Mouse (Mus musculus): ENCODE measurements around the gene Gm14862. TPM values are rescaled to one million over a fixed set of nuclear protein-coding genes. Genes with fewer than 3 reads are reported as not detected.

The Gm14862 gene
- polyA plus RNA-seq, 1 experiment: not detected

DNA sequence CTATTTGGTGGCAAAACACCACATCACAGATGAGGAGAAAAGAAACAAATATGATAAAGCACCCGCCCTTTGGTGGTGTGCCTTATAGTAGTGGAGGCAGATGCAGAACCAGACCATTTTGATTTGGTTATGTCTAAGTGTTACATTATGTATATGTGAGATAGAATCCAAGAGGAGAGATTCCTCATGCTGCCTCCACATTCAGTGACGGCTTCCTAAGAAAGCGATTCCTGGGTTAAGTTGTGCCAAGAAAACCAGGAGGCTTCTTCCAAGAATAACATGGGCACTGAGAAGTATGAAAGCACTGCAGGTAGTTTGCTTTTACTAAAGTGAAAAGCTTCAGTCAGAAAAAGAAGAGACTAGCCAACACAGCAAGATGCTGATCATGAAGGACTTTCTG lies 1.8 kb downstream of the Gm14862 start:
- H3K27me3 ChIP-seq (ENCODE audit: control insufficient read depth, insufficient read depth, low read length): no peaks in the 10 kb centered on the region
- DNase-seq: no peak
- H3K27ac ChIP-seq (ENCODE audit: control insufficient read depth, insufficient read depth, low read length): no peak overlapping the region
- H3K4me3 ChIP-seq (ENCODE audit: control insufficient read depth, insufficient read depth, low read length): no peak overlapping the region
- WGBS: 97% methylated on average over 3 of the region's 3 CpGs
- TF ChIP-seq POLR2A (IDR thresholded peaks at IDR 0.05; ENCODE audit: control insufficient read depth, extremely low read depth, insufficient read depth, low read length, poor library complexity) (no peak), CTCF (IDR thresholded peaks at IDR 0.05; ENCODE audit: borderline replicate concordance, control insufficient read depth, extremely low read depth, insufficient read depth, low read length, poor library complexity) (no peak)
- H3K4me1 ChIP-seq (replicated peaks; ENCODE audit: control insufficient read depth, insufficient read depth, low read length): no peaks in the 10 kb centered on the region
- no peaks in the 10 kb centered on the region for H3K36me3 ChIP-seq (ENCODE audit: control insufficient read depth, insufficient read depth, low read length)

DNA sequence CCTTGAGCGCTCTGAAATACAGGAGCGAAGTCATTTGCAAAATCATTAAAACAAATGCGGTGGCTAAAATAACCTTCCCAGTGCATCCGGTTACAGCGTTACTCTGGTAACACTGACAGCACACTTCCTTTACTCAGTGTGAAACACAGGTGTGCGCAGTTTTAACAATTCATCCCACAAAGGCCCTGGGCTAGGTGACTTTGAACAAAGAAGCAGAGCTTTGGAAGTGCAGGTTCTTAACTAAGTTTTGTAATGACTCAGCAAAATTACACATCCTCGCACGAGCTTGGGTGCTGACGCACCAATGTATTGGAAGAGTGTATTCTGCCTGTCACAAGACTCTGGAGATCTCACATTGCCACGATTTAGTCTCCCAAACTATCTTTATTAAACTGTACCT lies 2.7 kb downstream of the Gm14862 start:
- H3K36me3 ChIP-seq (ENCODE audit: control insufficient read depth, insufficient read depth, low read length): no peaks in the 10 kb centered on the region
- H3K27me3 ChIP-seq (ENCODE audit: control insufficient read depth, insufficient read depth, low read length): no peaks in the 10 kb centered on the region
- no peaks in the 10 kb centered on the region for H3K4me1 ChIP-seq (replicated peaks; ENCODE audit: control insufficient read depth, insufficient read depth, low read length)
- 11% methylated on average over 10 of the region's 10 CpGs for WGBS
- no peak overlapping the region for H3K4me3 ChIP-seq (ENCODE audit: control insufficient read depth, insufficient read depth, low read length)
- no peak overlapping the region for H3K27ac ChIP-seq (ENCODE audit: control insufficient read depth, insufficient read depth, low read length)
- TF ChIP-seq POLR2A (IDR thresholded peaks at IDR 0.05; ENCODE audit: control insufficient read depth, extremely low read depth, insufficient read depth, low read length, poor library complexity) (no peak), CTCF (IDR thresholded peaks at IDR 0.05; ENCODE audit: borderline replicate concordance, control insufficient read depth, extremely low read depth, insufficient read depth, low read length, poor library complexity) (no peak)
- no peak for DNase-seq

DNA sequence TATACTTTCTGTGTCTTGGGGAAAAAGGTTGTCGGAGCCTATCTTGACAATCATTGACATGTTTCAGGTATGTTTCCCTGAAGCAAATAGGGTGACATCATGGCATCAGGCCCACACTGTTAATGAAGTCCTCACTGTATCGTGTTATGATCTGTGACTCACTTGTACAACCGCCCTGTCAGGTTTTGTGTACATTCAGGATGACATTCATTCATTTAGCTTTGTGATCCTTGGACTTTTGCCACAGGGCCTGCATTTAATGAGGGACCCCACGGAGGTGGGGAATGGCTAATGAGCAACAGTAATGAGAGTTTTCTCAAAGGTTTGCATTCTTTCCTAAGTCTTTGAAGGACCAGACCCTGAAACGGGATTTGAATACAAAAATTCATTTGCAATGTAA lies 7.8 kb downstream of the Gm14862 start:
- DNase-seq: no peak
- 92% methylated on average over 5 of the region's 5 CpGs for WGBS
- Histone ChIP-seq H3K27ac (ENCODE audit: control insufficient read depth, insufficient read depth, low read length) (no peak overlapping the region), H3K4me1 (replicated peaks; ENCODE audit: control insufficient read depth, insufficient read depth, low read length) (no peaks in the 10 kb centered on the region), H3K27me3 (ENCODE audit: control insufficient read depth, insufficient read depth, low read length) (no peaks in the 10 kb centered on the region), H3K4me3 (ENCODE audit: control insufficient read depth, insufficient read depth, low read length) (no peak overlapping the region), H3K36me3 (ENCODE audit: control insufficient read depth, insufficient read depth, low read length) (no peaks in the 10 kb centered on the region)
- TF ChIP-seq POLR2A (IDR thresholded peaks at IDR 0.05; ENCODE audit: control insufficient read depth, extremely low read depth, insufficient read depth, low read length, poor library complexity) (no peak), CTCF (IDR thresholded peaks at IDR 0.05; ENCODE audit: borderline replicate concordance, control insufficient read depth, extremely low read depth, insufficient read depth, low read length, poor library complexity) (no peak)

GRCm38 (mm10) chrX:9244603-9245336 lies 11.9 kb downstream of the Gm14862 start:
- Histone ChIP-seq H3K27ac (ENCODE audit: control insufficient read depth, insufficient read depth, low read length) (no peak overlapping the region), H3K4me1 (replicated peaks; ENCODE audit: control insufficient read depth, insufficient read depth, low read length) (no peaks in the 10 kb centered on the region), H3K4me3 (ENCODE audit: control insufficient read depth, insufficient read depth, low read length) (no peak overlapping the region), H3K36me3 (ENCODE audit: control insufficient read depth, insufficient read depth, low read length) (no peaks in the 10 kb centered on the region), H3K27me3 (ENCODE audit: control insufficient read depth, insufficient read depth, low read length) (no peaks in the 10 kb centered on the region)
- no peak for TF ChIP-seq CTCF (IDR thresholded peaks at IDR 0.05; ENCODE audit: borderline replicate concordance, control insufficient read depth, extremely low read depth, insufficient read depth, low read length, poor library complexity)
- no peak for TF ChIP-seq POLR2A (IDR thresholded peaks at IDR 0.05; ENCODE audit: control insufficient read depth, extremely low read depth, insufficient read depth, low read length, poor library complexity)
- no peak for DNase-seq
- WGBS: 53% methylated on average over 12 of the region's 12 CpGs

GRCm38 (mm10) chrX:9243381-9243864 lies 13.3 kb downstream of the Gm14862 start:
- 44% methylated on average over 8 of the region's 8 CpGs for WGBS
- Histone ChIP-seq H3K4me1 (replicated peaks; ENCODE audit: control insufficient read depth, insufficient read depth, low read length) (no peaks in the 10 kb centered on the region), H3K27ac (ENCODE audit: control insufficient read depth, insufficient read depth, low read length) (no peak overlapping the region), H3K27me3 (ENCODE audit: control insufficient read depth, insufficient read depth, low read length) (no peaks in the 10 kb centered on the region), H3K4me3 (ENCODE audit: control insufficient read depth, insufficient read depth, low read length) (no peak overlapping the region), H3K36me3 (ENCODE audit: control insufficient read depth, insufficient read depth, low read length) (no peaks in the 10 kb centered on the region)
- TF ChIP-seq CTCF (IDR thresholded peaks at IDR 0.05; ENCODE audit: borderline replicate concordance, control insufficient read depth, extremely low read depth, insufficient read depth, low read length, poor library complexity): no peak
- no peak for TF ChIP-seq POLR2A (IDR thresholded peaks at IDR 0.05; ENCODE audit: control insufficient read depth, extremely low read depth, insufficient read depth, low read length, poor library complexity)
- no peak for DNase-seq

- Histone ChIP-seq H3K27me3 (ENCODE audit: control insufficient read depth, insufficient read depth, low read length) (no peaks in the 10 kb centered on the region), H3K27ac (ENCODE audit: control insufficient read depth, insufficient read depth, low read length) (no peak overlapping the region), H3K36me3 (ENCODE audit: control insufficient read depth, insufficient read depth, low read length) (no peaks in the 10 kb centered on the region), H3K4me1 (replicated peaks; ENCODE audit: control insufficient read depth, insufficient read depth, low read length) (no peaks in the 10 kb centered on the region), H3K4me3 (ENCODE audit: control insufficient read depth, insufficient read depth, low read length) (no peak overlapping the region)
- 90% methylated on average over 5 of the region's 5 CpGs for WGBS
- TF ChIP-seq POLR2A (IDR thresholded peaks at IDR 0.05; ENCODE audit: control insufficient read depth, extremely low read depth, insufficient read depth, low read length, poor library complexity) (no peak), CTCF (IDR thresholded peaks at IDR 0.05; ENCODE audit: borderline replicate concordance, control insufficient read depth, extremely low read depth, insufficient read depth, low read length, poor library complexity) (no peak)
- no peak for DNase-seq
Measured at GRCm38 (mm10) chrX:9240737-9241591, 15.7 kb downstream of the Gm14862 start.
